Mouse (Mus musculus) thymus, adult 2 months (tissue): ENCODE data around the gene Zbtb1. TPM values are rescaled to one million over a fixed set of nuclear protein-coding genes. Genes with fewer than 3 reads are reported as not detected.
"Not testable (repeated sequence)": the region's sequence is repeated elsewhere in the genome, so short reads cannot be mapped to it uniquely, and the experiment has no call there.

Experiments used
- DNase-seq: peaks from one replicate; pipeline ENCODE4 v3.0.0; 2021
- H3K27ac ChIP-seq: fragments of 200-500 bp; 2 replicates; pipeline ENCODE4 v1.5.1; 2012; ENCODE audit warnings: low read length, control low read depth; ENCODE audit not compliant: control insufficient read depth, insufficient read depth
- H3K27me3 ChIP-seq: fragments of 200-500 bp; 2 replicates; pipeline ENCODE4 v1.6.1; 2012; ENCODE audit warnings: mild to moderate bottlenecking, low read length, moderate library complexity, mixed read lengths; ENCODE audit not compliant: control insufficient read depth, insufficient read depth
- H3K36me3 ChIP-seq: fragments of 200-500 bp; 2 replicates; pipeline ENCODE4 v1.6.1; 2012; ENCODE audit warnings: mild to moderate bottlenecking, low read length, moderate library complexity; ENCODE audit not compliant: control insufficient read depth, insufficient read depth
- H3K4me1 ChIP-seq: fragments of 200-500 bp; replicated peaks from 2 replicates; pipeline ENCODE4 v1.6.1; 2012; ENCODE audit warnings: low read length; ENCODE audit not compliant: control insufficient read depth, insufficient read depth
- H3K4me3 ChIP-seq: fragments of 200-500 bp; 2 replicates; pipeline ENCODE4 v1.5.1; 2012; ENCODE audit warnings: mild to moderate bottlenecking, low read length, control low read depth, moderate library complexity; ENCODE audit not compliant: control insufficient read depth, insufficient read depth
- CTCF ChIP-seq: fragments of 200-500 bp; IDR thresholded peaks from 2 replicates; pipeline ENCODE4 v1.5.1; 2012; ENCODE audit warnings: mild to moderate bottlenecking, control low read depth, low read length, moderate library complexity, borderline replicate concordance; ENCODE audit not compliant: control insufficient read depth, poor library complexity, insufficient read depth; ENCODE audit errors: extremely low read depth
- POLR2A ChIP-seq: fragments of 200-500 bp; IDR thresholded peaks from 2 replicates; pipeline ENCODE4 v1.6.1; 2012; ENCODE audit warnings: mild to moderate bottlenecking, low read length, control low read depth, moderate library complexity; ENCODE audit not compliant: control insufficient read depth, poor library complexity, insufficient read depth; ENCODE audit errors: extremely low read depth
- WGBS: fragments of 180-500 bp; shearing (Covaris S2); methylation state at CpG from one replicate; pipeline ENCODE4 v1.1.7; 2018; 5-methylcytosine and 5-hydroxymethylcytosine counted together
- polyA plus RNA-seq: library from polyadenylated mRNA; depleted of rRNA; stranded (reverse); fragments of >200 nt; gene quantifications from 2 replicates; pipeline ENCODE4 v1.2.3, GENCODE M21; 2012; rRNA removed

Gene Zbtb1
- polyA plus RNA-seq, 1 experiment: 7.2 TPM

GRCm38 (mm10) chr12:76435084-76435483 is 65.0 kb downstream of the Zbtb1 start:
- TF ChIP-seq POLR2A: no peak
- WGBS: 27% methylated on average over 17 of the region's 17 CpGs

GRCm38 (mm10) chr12:76435549-76435948 is 65.5 kb downstream of the Zbtb1 start:
- WGBS: 65% methylated on average over 8 of the region's 8 CpGs
- TF ChIP-seq CTCF (no peak), POLR2A (no peak)
- Histone ChIP-seq H3K36me3 (no peaks in the 10 kb centered on the region), H3K27me3 (no peaks in the 10 kb centered on the region), H3K27ac (no peak overlapping the region), H3K4me1 (no peaks in the 10 kb centered on the region), H3K4me3 (no peak overlapping the region)
- no peak for DNase-seq

More at GRCm38 (mm10) chr12:76435084-76435483, 65.0 kb downstream of the Zbtb1 start:
- no peak for DNase-seq
- Histone ChIP-seq H3K36me3 (no peaks in the 10 kb centered on the region), H3K4me1 (no peaks in the 10 kb centered on the region), H3K27ac (no peak overlapping the region), H3K4me3 (no peak overlapping the region), H3K27me3 (no peaks in the 10 kb centered on the region)

GRCm38 (mm10) chr12:76443488-76443887 is 73.4 kb downstream of the Zbtb1 start:
- not testable (repeated sequence) for H3K4me3 ChIP-seq, H3K27ac ChIP-seq, H3K4me1 ChIP-seq, DNase-seq, H3K36me3 ChIP-seq, H3K27me3 ChIP-seq
- whole genome bisulfite sequencing: 84% methylated on average over 6 of the region's 6 CpGs

GRCm38 (mm10) chr12:76444359-76444772 is 74.3 kb downstream of the Zbtb1 start:
- peak overlapping the region; percentile 46 for H3K4me3 ChIP-seq
- H3K4me1 ChIP-seq: no peaks in the 10 kb centered on the region
- no peaks in the 10 kb centered on the region for H3K27me3 ChIP-seq
- WGBS: 69% methylated on average over 10 of the region's 10 CpGs
- no peak for DNase-seq
- H3K27ac ChIP-seq: no peak overlapping the region
- H3K36me3 ChIP-seq: no peaks in the 10 kb centered on the region
- TF ChIP-seq POLR2A (no peak), CTCF (no peak)

GRCm38 (mm10) chr12:76444862-76445261 is 74.8 kb downstream of the Zbtb1 start:
- Histone ChIP-seq H3K27me3 (no peaks in the 10 kb centered on the region), H3K27ac (no peak overlapping the region), H3K36me3 (no peaks in the 10 kb centered on the region), H3K4me3 (no peak overlapping the region), H3K4me1 (no peaks in the 10 kb centered on the region)
- WGBS: 86% methylated on average over 6 of the region's 6 CpGs
- TF ChIP-seq POLR2A (no peak), CTCF (no peak)
- no peak for DNase-seq

- 95% methylated on average over 11 of the region's 11 CpGs for WGBS
- Histone ChIP-seq H3K27ac (no peak overlapping the region), H3K4me1 (no peaks in the 10 kb centered on the region), H3K36me3 (no peaks in the 10 kb centered on the region), H3K4me3 (no peak overlapping the region), H3K27me3 (no peaks in the 10 kb centered on the region)
- TF ChIP-seq CTCF: no peak
- no peak for TF ChIP-seq POLR2A
- no peak for DNase-seq
Observed at GRCm38 (mm10) chr12:76446201-76446600, 76.1 kb downstream of the Zbtb1 start.

Other genes with a start within 250 kb of the Zbtb1 start
- 0.08 and 0.38 TPM in 2 replicates for gene Esr2, start 193.0 kb upstream of the Zbtb1 start, polyA plus RNA-seq
- not detected in 2 replicates for gene Tex21, start 123.5 kb upstream of the Zbtb1 start, polyA plus RNA-seq
- 20.9 and 28.6 TPM in 2 replicates for gene Mthfd1, start 115.0 kb upstream of the Zbtb1 start, polyA plus RNA-seq
- 0.08 and 0.16 TPM in 2 replicates for gene Akap5, start 45.4 kb upstream of the Zbtb1 start, polyA plus RNA-seq
- gene Zbtb25, start 664 bp upstream of the Zbtb1 start, polyA plus RNA-seq: 22.1 and 28.7 TPM in 2 replicates
- 5.1 and 6.0 TPM in 2 replicates for gene Hspa2, start 33.9 kb downstream of the Zbtb1 start, polyA plus RNA-seq
- not detected in 2 replicates for gene Ppp1r36, start 47.3 kb downstream of the Zbtb1 start, polyA plus RNA-seq
- gene Plekhg3, start 160.6 kb downstream of the Zbtb1 start, polyA plus RNA-seq: 12.0 and 13.6 TPM in 2 replicates